Mouse (Mus musculus) megakaryocyte, embryonic 14.5 days (primary cell): Measurements from ENCODE around the gene Rpl28.

ENCODE experiments used
- FLI1 ChIP-seq: IDR thresholded peaks from 2 replicates; pipeline ENCODE4 v1.6.1; 2012; ENCODE audit warnings: low read length, inconsistent platforms, mixed read lengths
- GATA1 ChIP-seq: IDR thresholded peaks from 3 replicates; pipeline ENCODE4 v1.6.1; 2012; ENCODE audit warnings: mixed read lengths, low read length, inconsistent platforms, borderline replicate concordance

DNA sequence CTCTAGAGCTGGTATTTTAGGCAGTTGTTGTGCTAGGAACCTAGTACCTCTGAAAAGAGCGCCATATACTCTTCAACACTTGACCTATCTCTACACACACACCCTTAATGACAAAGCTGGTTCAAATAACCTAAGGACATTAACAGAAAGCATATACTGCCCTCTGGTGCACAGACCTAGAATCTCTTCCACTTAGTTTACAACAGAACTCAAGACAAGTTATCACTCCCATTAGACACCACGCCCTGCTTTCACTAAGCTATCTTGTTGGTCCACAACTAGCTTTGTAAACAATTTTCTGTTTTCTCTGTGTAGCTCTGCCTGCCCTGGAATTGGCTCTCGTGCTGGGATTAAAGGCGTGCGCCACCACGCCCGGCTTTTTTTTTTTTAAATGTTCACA lies 14.0 kb downstream of the Rpl28 start:
- TF ChIP-seq GATA1 (no peak), FLI1 (no peak)
